Mouse (Mus musculus) cerebellum, postnatal 10 days (tissue): ENCODE data around the gene 9530053A07Rik.

Experiments
- DNase-seq, 2 experiments: peaks; one replicate each; pipeline ENCODE4 v3.0.0; 2021; ENCODE audit warnings: mixed read lengths in 2 of 2

9530053A07Rik gene

DNA sequence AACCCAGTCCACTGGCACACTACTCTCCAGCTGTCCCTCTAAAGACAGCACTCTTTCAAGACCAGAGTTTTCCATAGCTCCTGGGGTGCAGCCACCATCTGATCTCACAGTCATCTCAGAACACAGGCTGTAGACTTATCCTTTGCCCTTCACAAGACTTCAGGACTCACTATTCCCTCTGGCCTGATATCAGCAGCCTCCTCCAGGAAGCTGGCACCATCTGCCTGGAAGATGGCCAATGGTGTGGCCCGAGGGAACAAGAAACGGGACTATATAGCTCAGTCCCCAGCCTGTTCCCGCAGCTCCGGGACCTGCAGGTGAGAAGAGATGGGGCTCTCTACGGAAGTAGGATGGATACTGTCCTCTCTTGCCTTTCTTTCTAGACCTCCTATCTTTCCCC, at the start of gene 9530053A07Rik:
Gene 9530053A07Rik (plus strand): TSS at position 301 of the 400 bp plus-strand sequence.
- no peak for DNase-seq

DNA sequence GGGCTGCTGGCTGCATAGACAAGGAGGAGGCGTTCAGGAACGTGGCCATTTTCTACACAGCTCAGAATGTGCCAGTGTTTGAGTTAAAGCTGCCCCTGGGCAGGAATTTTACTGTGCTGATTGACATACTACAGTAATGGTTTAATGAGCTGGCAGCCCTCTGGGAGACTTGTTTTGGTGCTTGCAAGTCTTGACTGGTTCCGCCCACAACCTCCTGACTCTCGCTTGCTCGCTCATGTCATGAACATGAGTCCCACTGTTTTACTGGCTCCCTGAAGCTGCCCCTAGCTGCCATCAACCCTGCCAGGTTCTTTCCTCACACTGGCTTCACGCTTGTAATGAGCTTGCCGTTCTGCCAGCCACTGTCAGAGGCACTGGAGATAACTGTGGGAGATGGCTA, 45.1 kb upstream of the 9530053A07Rik start:
- DNase-seq: peak; percentile 48 to 52

DNA sequence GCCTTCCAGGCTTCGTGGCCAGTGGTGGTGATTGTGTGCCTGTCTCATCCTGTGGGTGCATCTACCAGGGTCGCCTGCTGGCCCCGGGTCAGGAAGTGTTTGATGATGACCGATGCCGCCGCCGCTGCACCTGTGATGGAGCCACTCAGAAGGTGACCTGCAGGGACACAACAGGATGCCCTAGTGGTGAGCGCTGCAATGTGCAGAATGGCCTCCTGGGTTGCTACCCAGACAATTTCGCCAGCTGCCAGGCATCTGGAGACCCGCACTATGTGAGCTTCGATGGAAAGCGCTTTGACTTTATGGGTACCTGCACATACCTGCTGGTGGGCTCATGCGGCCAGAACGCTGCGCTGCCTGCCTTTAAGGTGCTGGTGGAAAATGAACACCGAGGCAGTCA, 43.0 kb upstream of the 9530053A07Rik start:
- DNase-seq: no peak

DNA sequence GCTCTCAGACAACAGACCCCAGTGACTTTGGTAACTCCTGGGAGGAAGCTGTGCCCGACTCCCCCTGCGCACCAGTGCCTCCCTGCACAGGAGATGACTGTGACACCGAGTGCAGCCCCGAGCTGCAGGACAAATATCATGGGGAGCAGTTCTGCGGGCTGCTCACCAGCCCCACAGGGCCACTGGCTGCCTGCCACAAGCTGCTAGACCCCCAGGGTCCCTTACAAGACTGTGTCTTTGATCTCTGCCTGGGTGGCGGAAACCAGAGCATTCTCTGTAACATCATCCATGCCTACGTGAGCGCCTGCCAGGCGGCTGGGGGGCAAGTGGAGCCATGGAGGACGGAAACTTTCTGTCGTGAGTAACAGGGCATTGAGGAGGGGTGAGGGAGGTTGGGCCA, 35.7 kb upstream of the 9530053A07Rik start:
- no peak for DNase-seq

DNA sequence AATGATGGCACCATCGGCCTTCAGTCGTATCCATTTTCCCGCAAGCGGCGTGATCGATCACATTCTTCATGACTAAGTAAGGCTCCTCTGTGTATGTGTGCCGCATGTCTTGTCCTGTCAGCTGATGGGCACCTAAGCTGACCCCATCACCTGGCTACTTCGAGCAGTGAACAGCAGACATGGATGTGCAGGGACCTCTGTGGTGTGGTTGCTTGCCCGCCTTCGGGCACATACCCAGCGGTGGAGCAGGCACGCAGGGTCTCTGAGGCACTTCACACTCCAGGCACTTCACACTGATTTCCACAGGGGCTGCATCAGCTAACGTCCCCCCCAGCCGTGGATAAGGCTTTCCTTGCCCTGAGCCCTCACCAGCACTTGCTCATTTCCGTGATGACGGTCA, 30.2 kb upstream of the 9530053A07Rik start:
- DNase-seq: no peak

DNA sequence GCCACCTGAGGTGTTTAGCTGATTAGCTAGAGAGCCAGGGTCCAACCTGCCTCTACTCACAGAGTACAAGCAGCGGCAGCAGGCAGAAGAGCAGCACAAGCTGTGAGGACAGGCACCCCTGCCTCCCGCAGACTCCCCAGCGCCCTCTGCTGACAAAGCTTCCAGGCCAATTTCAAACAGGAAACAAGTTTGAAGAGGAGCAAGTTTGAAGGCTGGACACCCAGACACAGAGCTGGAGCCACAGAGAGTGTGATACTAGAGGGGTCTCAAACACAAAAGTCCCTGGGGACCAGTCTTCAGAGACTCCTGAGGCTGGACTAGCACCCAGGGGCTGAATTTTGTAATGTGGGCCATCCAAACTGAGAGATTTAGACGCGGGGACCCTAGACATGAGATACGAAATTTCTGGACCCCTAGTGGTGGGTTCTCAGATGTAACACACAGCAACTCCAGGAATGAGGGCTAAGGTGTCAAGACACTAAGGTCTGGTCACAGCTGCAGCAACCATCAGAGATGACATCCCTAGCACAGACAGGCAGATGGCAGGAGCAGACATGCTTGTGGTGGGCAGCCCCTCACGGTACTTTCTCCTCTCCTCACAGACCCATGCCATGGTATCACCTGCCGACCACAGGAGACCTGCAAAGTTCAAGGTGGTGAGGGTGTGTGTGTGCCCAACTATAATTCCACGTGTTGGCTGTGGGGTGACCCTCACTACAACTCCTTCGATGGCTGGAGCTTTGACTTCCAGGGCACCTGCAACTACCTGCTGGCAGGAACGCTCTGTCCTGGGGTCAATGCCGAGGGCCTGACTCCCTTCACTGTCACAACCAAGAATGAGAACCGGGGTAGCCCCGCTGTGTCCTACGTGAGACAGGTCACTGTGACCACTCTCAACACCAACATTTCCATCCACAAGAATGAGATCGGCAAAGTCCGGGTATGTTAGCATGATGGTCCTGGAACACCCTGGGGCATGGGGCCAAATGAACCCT, 28.4 kb upstream of the 9530053A07Rik start:
- DNase-seq: peak; percentile 65 to 66

DNA sequence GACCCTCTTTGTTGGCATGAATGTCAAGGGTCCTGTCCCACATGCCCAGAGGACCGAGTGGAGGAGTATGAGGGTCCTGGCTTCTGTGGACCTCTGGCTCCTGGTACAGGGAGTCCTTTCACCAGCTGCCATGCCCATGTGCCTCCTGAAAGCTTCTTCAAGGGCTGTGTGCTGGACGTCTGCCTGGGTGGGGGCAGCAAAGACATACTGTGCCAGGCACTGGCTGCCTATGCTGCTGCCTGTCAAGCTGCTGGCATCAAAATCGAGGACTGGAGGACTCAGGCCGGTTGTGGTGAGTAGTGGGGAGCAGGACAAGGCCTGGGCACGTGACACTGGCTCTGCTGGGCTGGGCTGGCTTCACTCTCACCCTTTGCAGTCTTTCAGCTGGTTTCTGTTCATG, 26.3 kb upstream of the 9530053A07Rik start:
- DNase-seq: peak; percentile 78 to 85

DNA sequence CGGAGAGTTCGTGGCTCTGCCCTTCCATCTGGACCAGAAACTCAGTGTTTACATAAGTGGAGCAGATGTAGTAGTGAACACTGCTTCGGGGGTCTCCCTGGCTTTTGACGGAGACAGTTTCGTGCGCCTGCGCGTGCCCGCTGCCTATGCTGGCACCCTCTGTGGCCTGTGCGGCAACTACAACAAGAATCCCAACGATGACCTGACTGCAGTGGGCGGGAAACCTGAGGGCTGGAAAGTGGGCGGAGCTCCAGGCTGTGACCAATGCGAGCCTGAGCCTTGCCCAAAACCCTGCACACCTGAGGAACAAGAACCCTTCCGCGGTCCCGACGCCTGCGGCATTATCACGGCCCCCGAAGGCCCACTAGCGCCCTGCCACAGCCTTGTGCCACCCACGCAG, 24.6 kb upstream of the 9530053A07Rik start:
- DNase-seq: peak; percentile 67 to 69

DNA sequence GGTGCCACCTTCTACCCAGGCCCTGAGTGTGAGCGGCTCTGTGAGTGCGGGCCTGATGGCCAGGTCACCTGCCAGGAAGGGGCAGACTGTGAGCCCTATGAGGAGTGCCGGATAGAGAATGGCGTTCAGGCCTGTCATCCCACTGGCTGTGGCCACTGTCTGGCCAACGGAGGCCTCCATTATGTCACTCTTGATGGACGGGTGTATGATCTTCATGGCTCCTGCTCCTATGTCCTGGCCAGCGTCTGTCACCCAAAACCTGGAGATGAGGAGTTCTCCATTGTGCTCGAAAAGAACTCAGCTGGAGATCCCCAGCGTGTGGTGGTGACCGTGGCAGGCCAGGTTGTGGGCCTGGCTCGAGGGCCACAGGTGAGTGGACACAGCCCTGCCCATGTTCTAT, 23.0 kb upstream of the 9530053A07Rik start:
- DNase-seq: no peak

DNA sequence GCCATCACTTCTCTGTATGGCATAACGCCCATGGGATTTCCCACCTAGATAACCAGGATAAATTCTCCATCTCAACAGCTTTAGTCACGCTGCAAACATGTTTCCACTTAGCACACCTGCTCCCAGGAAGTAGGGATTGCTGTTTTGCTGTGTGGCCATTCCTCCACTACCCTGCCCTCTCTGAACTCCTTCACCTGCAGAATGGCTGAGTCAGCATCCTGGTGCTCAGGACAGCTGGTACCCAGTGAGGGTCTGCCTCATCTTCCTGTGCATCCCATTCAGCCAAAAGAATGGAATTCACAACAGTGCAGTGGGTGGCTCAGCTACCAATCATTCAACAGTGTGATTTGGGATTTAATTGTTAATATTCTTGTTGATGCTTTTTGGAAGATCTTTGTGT, 14.6 kb upstream of the 9530053A07Rik start:
- no peak for DNase-seq

DNA sequence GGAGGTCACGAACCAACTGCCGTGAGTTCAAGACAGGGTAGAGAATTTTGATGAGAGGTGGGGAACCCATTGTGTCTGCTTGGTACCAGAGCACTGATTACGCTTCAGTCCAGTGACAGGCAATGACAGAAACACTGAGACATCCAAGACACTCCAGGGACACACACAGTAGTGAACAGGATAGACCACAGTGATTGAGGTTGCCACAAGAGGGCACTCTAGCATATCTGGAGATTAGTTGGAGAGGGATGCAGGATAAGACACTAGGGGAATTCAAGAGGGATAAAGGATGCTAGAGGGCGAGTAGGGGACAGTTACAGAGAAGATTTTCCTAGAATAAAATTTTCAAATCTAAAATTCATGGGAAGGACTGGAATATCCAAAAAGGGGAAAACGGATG, 8.3 kb downstream of the 9530053A07Rik start:
- peak; percentile 81 to 87 for DNase-seq

DNA sequence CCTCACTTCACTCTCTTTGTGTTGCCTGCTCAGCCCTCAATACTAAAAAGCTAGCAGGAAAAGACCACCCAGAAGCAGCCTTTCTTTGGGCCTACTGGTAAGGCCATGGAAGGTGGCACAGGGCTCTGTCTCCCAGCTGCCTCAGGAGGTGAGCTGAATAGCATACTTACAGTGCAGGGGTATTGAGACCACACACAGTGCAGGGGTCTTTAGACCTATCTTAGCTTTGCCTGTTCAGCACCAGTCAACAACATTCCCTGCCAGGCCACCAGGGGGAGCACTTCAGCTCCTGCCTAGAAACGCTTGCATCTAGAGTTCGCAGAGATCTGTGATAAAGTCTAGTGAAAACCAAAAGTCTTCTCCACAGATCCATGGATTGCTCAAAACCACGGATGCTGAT, 19.0 kb downstream of the 9530053A07Rik start:
- DNase-seq: peak; percentile 87 to 89

DNA sequence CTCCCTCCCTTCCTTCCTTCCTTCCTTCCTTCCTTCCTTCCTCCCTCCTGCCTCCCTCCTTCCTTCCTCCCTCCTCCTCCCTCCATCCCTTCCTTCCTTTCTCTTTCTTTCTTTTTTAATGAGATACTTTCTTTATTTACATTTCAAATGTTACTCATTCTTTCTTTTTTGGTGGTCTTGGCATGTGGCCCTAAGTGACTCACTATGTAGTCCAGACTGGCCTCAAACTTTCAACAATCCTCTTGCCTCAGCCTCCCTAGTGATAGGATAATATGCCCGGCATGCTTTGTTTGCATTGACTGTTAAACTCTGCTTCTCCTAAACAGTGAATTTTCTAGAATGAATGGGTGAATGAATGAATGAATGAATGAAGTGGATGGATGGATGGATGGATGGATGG, 20.6 kb downstream of the 9530053A07Rik start:
- no peak for DNase-seq

DNA sequence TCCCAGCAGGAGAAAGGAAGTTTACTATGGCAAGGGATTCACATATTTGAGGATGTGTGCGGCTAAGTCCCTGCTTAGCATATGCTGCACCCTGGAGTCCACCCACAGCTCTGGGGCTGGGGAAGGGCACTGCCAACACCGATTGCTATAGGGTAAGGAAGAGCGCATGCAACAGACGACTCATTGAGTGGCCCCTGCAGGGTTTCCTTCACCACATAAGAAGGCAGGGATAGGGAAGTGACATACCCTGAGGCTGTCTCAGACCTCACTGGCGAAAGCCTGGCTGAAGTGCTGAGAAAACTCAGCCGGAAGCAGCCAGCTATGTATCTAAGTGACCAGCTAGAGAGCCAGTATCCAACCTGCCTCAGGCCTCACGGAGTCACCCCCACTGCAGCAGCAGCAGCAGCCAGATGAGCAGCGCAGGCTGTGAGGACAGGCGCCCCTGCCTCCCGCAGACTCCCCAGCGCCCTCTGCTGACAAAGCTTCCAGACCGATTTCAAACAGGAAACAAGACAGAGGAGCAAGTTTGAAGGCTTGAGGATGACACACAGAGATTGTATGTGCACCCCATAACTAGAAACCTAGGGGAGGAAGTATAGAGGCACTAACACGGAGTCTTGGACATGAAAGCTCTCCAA, 22.4 kb downstream of the 9530053A07Rik start:
- DNase-seq: peak; percentile 72 to 73

DNA sequence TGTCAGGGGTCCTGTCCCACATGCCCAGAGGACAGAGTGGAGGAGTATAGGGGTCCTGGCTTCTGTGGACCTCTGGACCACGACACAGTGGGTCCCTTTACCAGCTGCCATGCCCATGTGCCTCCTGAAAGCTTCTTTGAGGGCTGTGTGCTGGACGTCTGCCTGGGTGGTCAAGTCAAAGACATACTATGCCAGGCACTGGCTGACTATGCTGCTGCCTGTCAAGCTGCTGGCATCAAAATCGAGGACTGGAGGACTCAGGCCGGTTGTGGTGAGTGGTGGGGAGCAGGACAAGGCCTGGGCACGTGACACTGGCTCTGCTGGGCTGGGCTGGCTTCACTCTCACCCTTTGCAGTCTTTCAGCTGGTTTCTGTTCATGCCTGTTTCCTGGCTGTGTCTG, 24.3 kb downstream of the 9530053A07Rik start:
- peak; percentile 32 to 57 for DNase-seq

DNA sequence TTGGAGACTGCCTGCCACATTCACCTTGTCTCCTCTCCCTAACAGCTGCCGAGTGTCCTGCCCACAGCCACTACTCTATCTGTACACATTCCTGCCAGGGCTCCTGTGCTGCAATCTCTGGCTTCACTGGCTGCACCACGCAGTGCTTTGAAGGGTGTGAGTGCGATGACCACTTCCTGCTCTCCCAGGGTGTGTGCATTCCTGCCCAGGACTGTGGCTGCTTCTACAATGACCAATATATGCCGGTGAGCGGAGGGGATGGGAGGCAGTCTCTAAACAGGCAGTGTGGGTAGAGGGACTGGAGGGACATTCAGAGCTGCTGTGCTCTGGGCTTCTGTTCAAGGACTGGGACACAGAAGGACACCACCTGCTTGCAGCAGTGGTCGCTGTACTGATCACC, 30.0 kb downstream of the 9530053A07Rik start:
- no peak for DNase-seq

DNA sequence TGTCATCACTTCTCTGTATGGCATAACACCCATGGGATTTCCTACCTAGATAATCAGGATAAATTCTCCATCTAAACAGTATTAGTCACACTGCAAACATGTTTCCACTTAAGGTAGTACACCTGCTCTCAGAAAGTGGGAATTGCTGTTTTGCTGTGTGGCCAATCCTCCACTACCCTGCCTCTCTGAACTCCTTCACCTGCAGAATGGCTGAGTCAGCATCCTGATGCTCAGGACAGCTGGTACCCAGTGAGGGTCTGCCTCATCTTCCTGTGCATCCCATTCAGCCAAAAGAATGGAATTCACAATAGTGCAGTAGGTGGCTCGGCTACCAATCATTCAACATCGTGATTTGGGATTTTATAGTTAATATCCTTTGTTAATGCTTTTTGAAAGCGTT, 30.6 kb downstream of the 9530053A07Rik start:
- DNase-seq: no peak

DNA sequence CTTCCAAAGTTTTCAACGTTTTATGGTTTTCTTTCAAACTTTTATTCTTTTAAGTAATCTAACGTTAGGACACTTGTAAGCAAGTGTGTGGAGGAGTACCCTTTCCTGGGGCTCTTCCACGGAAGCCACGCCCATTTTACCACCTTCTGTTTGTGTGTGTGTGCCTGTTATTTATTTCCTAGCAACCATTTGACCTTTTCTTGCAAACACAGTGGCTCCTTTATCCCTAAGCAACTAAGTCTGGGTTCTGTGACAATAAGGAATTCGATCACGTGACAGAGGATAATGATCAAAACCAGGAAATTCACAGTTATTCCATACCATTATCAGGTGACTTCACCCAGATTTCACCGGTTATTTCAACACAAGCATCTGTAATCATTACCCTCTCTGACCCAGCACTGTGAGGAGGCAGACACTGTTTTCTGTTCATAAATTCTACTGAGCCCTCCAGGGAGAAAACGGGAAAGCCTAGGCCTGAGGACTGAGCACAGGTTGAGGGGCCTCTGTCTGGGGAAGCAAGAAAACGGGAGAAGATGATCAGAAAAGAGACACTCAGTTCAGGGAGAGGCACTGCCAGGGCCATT, 32.0 kb downstream of the 9530053A07Rik start:
- DNase-seq: no peak

DNA sequence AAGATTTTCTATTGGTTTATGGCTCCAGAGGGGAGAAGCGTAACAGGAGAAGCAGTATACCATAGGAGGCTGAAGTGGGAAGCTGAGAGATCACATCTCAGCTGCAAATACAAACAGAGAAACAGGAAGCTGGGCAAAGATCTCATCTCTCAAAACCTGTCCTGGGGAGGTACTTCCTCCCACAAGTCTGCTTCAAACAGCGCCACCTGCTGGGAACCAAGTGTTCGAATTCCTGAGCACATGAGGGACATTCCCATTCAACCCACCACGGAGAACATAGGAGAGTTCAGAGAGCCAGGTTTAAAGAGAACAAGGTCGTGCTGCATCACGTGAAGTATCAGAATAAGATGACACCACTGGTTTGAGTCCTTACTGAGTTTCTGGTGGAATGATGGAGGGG, 36.1 kb downstream of the 9530053A07Rik start:
- no peak for DNase-seq

DNA sequence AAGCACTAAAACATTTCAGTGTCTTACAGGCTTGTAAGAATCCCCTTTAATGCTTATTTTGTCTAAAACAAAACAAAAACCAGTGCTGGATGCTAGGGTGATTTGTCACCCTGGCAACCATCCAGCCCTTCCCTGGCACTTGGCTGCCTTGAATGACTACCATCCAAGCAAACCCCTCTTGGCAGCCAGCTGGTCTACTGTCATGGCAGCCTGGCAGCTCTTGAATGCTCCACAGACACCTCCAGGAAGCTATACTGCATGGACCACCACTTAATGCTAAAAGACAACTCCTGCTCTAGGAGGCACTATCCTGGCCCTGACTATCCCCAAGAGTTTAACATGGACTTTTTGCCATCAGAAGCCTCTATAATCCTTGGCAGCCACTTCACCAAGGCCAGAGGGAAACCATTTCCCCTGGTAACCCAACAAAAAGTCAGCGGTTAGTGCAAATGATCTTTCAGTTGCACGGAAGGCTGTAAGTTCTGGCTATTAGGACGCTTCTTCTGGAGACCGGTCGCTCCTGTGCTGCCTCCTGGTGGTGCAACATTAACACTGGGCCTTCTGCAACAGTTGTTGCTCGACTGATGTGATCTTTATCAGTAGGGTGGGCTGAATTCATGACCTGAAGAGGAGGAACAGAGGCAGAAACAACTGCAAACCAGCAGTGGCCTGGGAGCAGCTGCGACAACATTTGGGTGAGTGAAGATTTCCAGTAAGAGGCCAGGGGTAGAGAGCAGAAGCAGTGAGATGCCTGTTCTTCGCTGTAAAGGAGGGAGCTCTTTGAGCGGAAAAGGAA, 39.3 kb downstream of the 9530053A07Rik start:
- peak; percentile 87 to 88 for DNase-seq

DNA sequence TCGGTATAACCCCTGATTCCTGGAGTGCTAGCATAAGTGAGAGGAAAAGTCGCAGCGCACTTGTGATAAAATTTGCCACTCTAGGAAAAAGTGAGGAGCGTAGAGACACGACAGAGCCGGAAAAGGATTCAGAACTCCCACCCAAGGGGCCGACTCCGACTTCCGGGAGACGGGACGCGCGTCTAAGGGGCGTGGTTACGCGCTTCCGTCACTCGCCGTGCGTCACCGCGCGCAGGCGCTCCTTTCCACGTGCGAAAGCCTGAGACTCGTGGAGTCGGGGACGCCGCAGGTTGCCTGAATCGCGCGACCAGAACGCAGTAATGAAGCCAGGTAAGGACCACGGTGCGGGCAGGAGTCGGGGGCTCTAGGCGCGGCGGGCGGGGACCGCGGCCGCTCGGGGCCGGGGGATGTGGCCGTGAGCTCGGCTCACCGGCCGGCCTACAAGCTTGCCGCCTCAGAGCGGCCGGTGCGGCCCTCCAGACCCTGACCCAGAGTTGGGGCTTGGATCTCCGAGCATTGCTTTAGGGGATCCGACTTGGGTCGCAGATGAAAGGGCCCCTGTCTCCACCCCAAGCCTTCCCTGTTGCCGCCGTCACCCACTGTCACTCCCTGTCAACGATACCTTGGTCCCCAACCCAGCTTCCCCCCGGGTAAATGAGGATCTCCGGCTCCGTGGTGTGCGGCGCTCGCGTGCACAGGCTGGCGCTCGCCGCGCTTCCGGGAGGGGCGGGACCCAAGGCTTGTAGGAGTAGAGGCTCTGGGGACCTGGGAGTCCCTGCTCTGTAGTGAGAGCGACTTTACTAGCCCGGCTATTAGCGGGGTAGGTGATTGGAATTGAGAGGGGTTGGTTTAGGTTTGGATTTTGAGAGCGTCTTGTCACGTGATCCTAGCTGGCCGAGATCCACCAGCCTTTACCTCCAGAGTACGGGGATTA, 40.5 kb downstream of the 9530053A07Rik start, which contains the start of gene Fbl:
Gene Fbl (plus strand): TSS at position 222 of the 934 bp plus-strand sequence.
- peak; percentile 94 to 96 for DNase-seq
